Mouse (Mus musculus) urinary bladder, postnatal 0 days (tissue): ENCODE data around the gene Cib1. TPM values are rescaled to one million over a fixed set of nuclear protein-coding genes. Genes with fewer than 3 reads are reported as not detected.

Experiments
- polyA plus RNA-seq: library from polyadenylated mRNA; unstranded; fragments of >200 nt; fragmentation: Nextera tagmentation; extraction: Ambion mirVana; gene quantifications from 2 replicates; pipeline ENCODE4 v1.2.1, GENCODE M21; 2015

Cib1 gene
- polyA plus RNA-seq, result 60.7 and 74.1 TPM in 2 replicates

DNA sequence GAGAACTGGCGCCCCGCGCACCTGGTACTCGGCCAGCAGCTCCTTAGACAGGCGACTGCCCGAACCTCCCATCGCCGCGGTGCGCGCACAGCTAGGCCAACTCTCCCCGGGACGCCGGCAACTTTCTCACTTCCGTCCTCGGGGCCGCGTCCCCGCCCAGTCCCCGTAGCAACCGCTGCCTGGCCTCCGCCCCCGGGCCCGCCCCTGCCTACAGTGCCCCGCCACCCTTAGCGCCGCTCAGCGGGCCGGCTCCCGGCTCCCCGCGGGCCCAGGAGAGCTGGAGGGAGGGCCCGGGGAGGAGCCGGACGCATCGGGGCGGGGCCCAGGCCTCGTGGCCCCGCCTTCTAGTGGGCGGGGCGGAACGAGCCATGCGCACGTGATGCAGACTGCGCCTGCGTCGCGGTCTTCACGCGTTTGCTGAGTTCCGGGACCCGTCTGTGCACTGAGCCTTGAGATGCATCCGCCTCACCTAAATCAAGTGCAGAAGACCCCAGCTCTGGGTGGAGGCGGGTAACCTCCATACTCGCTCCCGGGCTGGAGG, at the start of gene Cib1, which contains the start of gene Gdpgp1:
Gene Cib1, minus strand, starts transcription at position 325 of the 541 bp plus-strand sequence.
Gene Gdpgp1, plus strand, starts transcription at position 377 of the 541 bp plus-strand sequence.

DNA sequence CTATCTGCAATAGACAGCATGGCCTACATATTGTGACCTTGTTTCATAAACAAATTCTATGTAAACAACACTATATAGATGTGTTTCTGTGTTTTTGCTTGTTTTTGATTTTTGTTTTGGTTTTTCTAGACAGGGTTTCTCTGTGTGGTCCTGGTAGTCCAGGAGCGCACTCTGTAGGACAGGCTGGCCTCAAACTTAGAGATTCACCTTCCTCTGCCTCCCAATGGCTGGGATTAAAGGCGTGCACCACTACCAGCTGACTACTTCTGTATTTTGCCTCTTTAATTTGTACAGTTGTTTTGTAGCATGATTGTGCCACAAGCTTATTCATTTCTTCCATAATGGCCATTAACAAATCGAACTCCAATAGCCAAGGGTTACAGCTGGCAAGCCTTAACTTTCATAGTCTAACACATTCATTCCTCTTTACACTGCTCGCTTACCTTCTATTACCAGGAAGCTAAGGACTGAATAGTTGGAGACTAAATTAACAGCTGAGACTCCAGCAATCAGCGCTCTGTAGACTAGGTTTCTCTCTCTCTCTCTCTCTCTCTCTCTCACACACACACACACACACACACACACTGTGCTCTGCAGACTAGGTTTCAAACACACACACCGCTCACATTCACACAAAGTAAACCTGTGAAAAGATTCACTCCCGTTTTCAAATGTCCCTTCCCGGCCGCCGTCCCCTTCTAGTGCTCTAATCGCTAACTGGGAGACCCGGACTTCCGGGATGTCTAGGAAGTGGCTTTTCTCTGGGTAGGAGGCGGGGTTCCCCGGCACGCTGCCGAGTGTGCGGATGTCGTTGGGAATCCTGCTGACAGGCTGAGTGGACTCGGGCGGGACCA, 36.5 kb upstream of the Cib1 start, which contains the start of gene Vps33b:
Gene Vps33b, plus strand, starts transcription at position 753 of the 854 bp plus-strand sequence.

GRCm38 (mm10) chr7:80260625-80261371, 28.2 kb upstream of the Cib1 start, which contains the start of gene Ngrn:
Ngrn (plus strand) TSS chr7:80261215.

DNA sequence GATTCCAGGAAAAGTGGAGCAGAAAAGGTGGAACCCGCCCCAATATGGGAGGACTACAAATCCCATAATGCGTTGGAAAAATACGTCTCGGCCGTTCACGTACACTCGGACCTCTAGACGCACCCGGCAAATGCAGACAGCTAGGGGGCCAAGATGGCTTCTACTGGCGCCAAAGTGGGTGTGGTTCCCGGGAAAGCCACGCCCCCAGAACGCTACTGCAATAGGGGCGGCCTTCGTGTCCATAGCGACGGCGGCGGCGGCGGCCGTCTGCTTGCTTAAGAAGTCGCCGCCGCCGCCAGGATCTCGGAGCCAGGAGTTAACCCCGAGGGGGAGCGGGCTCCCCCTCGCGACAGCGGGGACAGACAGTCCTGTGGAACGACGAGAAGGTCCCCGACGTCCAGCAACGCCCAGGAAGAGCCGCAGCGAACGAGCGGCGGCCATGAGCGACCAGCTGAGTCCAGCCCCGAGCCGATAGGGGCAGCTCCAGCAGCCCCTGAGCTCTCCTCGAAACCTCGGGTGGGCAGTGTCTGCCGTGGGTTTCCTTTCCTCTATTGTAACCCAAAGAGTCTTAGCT, 13.6 kb upstream of the Cib1 start, which contains the start of gene Ttll13:
Gene Ttll13, plus strand, starts transcription at position 229 of the 574 bp plus-strand sequence.

GRCm38 (mm10) chr7:80186531-80187296, 45.9 kb downstream of the Cib1 start, which contains the start of gene Sema4b:
Sema4b (plus strand) TSS chr7:80186841.

Other genes starting within 250 kb of the Cib1 start
- 5.6 and 6.7 TPM in 2 replicates for gene Zfp710, start 208.0 kb downstream of the Cib1 start, polyA plus RNA-seq
- 198 and 204 TPM in 2 replicates for gene Idh2, start 117.4 kb downstream of the Cib1 start, polyA plus RNA-seq
- gene Sema4b, start 46.0 kb downstream of the Cib1 start, polyA plus RNA-seq, result 10.3 and 11.3 TPM in 2 replicates
- 2.4 and 2.6 TPM in 2 replicates for gene Gdpgp1, start 52 bp upstream of the Cib1 start, polyA plus RNA-seq
- 0.62 and 0.76 TPM in 2 replicates for gene Ttll13, start 13.6 kb upstream of the Cib1 start, polyA plus RNA-seq
- gene Ngrn, start 28.4 kb upstream of the Cib1 start, polyA plus RNA-seq, result 27.4 and 29.3 TPM in 2 replicates
- gene Vps33b, start 36.8 kb upstream of the Cib1 start, polyA plus RNA-seq, result 5.8 and 7.0 TPM in 2 replicates
- 25.5 and 45.7 TPM in 2 replicates for gene Prc1, start 61.6 kb upstream of the Cib1 start, polyA plus RNA-seq
- gene Rccd1, start 91.6 kb upstream of the Cib1 start, polyA plus RNA-seq, result 6.3 and 8.3 TPM in 2 replicates
- gene Unc45a, start 108.2 kb upstream of the Cib1 start, polyA plus RNA-seq, result 46.3 and 54.8 TPM in 2 replicates
- 9.3 and 10.6 TPM in 2 replicates for gene Hddc3, start 110.3 kb upstream of the Cib1 start, polyA plus RNA-seq
- 9.3 and 9.4 TPM in 2 replicates for gene Man2a2, start 138.6 kb upstream of the Cib1 start, polyA plus RNA-seq
- 7.8 and 10.7 TPM in 2 replicates for gene Fes, start 155.1 kb upstream of the Cib1 start, polyA plus RNA-seq
- 14.8 and 15.7 TPM in 2 replicates for gene Furin, start 172.6 kb upstream of the Cib1 start, polyA plus RNA-seq